Comparison of ENCODE assay signal across 19 mouse cellular contexts in the genomic region with DNA sequence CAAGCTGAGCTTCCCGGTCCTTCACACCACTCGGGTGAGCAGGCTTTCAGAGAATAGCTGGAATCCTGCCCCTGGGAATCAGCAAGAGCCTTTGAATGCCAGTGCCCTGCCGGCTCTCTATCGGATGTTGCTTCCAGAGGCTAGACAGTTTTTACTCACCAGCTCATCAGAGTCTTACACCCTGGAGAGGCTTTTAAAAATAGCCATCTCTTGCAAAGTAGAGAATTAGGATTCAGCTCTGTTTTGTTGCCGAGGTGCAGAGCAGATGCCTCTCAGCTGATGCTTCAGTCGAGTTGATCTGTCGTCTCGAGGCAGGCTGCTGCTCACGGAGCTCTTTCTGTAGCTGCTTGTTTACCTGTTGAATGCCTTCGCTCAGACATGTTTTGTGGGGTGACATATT.
DNase-seq lines count a peak whose midpoint lies in the region; ATAC-seq and TF ChIP-seq lines count a peak whose summit lies in the region.
"Had no signal": no experiment of that assay in that cellular context is flagged by ENCODE, and none has a peak within 500 bp of the region (broad histone marks: within the 10 kb centered on the region; RNA-seq: fewer than 3 reads in every experiment).

No protein-coding gene starts in this region.

- H3K9me3 ChIP-seq in heart, embryonic 13.5 days = peaks cover 7% of the 10 kb centered on the region
- peaks cover 3% of the 10 kb centered on the region; the same call in 1 of the 2 replicates for H3K9me3 ChIP-seq in midbrain, embryonic 11.5 days (ENCODE audit: control insufficient read depth, low read length)
- H3K9me3 ChIP-seq: intestine, embryonic 15.5 days; lung, embryonic 15.5 days had no signal

- no peaks in the 10 kb centered on the region for H3K4me1 ChIP-seq in heart, embryonic 13.5 days
- H3K4me1 ChIP-seq in midbrain, embryonic 11.5 days (ENCODE audit: control insufficient read depth, insufficient read depth, low read length) = no peaks in the 10 kb centered on the region
- H3K4me1 ChIP-seq: embryonic facial prominence, embryonic 10.5 days; forebrain, embryonic 15.5 days; intestine, embryonic 15.5 days; liver, embryonic 12.5 days; lung, embryonic 15.5 days had no signal

- 43% methylated on average over 10 of the region's 10 CpGs for WGBS in heart, embryonic 13.5 days
- 59% methylated on average over 10 of the region's 10 CpGs for WGBS in midbrain, embryonic 11.5 days

- H3K4me2 ChIP-seq in heart, embryonic 13.5 days = peak overlapping the region; percentile 44
- H3K4me2 ChIP-seq in midbrain, embryonic 11.5 days = no peak overlapping the region
- H3K4me2 ChIP-seq: forebrain, embryonic 15.5 days; intestine, embryonic 15.5 days; liver, embryonic 12.5 days; lung, embryonic 15.5 days had no signal

- no peak for DNase-seq in heart, postnatal 25 days (ENCODE audit: low spot score)
- DNase-seq in left cerebral cortex, adult 2 months (ENCODE audit: extremely low spot score in 1 of 2, low spot score in 2 of 2) = no peak
- DNase-seq in left cerebral cortex, postnatal 10 days (ENCODE audit: extremely low spot score in 1 of 2, low spot score in 2 of 2) = no peak
- peak; percentile 66 for DNase-seq in brain, adult 2 months (ENCODE audit: low read depth, low spot score)
- DNase-seq in midbrain, embryonic 11.5 days (ENCODE audit: low spot score, missing footprints) = peak; percentile 78
- no peak for DNase-seq in natural killer cell, adult 2 months (ENCODE audit: low spot score in 2 of 2)
- DNase-seq: adrenal gland, postnatal 10 days; cerebellum, adult 2 months; gastrocnemius, postnatal 10 days had no signal

- H3K4me3 ChIP-seq in heart, embryonic 13.5 days = no peak overlapping the region
- peak overlapping the region; percentile 13; the same call in 1 of the 2 replicates for H3K4me3 ChIP-seq in left cerebral cortex, adult 2 months
- H3K4me3 ChIP-seq in midbrain, embryonic 11.5 days (ENCODE audit: low read depth, low read length) = no peak overlapping the region
- H3K4me3 ChIP-seq: embryonic facial prominence, embryonic 10.5 days; erythroblast, embryonic 14.5 days; forebrain, embryonic 15.5 days; hindbrain, embryonic 10.5 days; intestine, embryonic 15.5 days; liver, embryonic 12.5 days; lung, embryonic 15.5 days; myocyte had no signal

- intact Hi-C loops in heart, postnatal 25 days (cut with DNase I) = no loop called here
- intact Hi-C loops in left cerebral cortex, adult 2 months (cut with DNase I) = no loop called here
- intact Hi-C loops in left cerebral cortex, postnatal 10 days (cut with DNase I) = no loop called here

- H3K27ac ChIP-seq in heart, embryonic 13.5 days (replicated peaks) = no peak overlapping the region
- no peak overlapping the region for H3K27ac ChIP-seq in left cerebral cortex, adult 2 months
- no peak overlapping the region for H3K27ac ChIP-seq in midbrain, embryonic 11.5 days (ENCODE audit: low read depth, low read length)
- H3K27ac ChIP-seq: embryonic facial prominence, embryonic 10.5 days; forebrain, embryonic 15.5 days; hindbrain, embryonic 10.5 days; intestine, embryonic 15.5 days; liver, embryonic 12.5 days; lung, embryonic 15.5 days had no signal

- H3K36me3 ChIP-seq in heart, embryonic 13.5 days = no peaks in the 10 kb centered on the region
- H3K36me3 ChIP-seq in midbrain, embryonic 11.5 days (ENCODE audit: control insufficient read depth, insufficient read depth, low read length) = no peaks in the 10 kb centered on the region
- H3K36me3 ChIP-seq: embryonic facial prominence, embryonic 10.5 days; forebrain, embryonic 15.5 days; hindbrain, embryonic 10.5 days; intestine, embryonic 15.5 days; liver, embryonic 12.5 days; lung, embryonic 15.5 days had no signal

- no peak for TF ChIP-seq CTCF in left cerebral cortex, adult 2 months (IDR thresholded peaks at IDR 0.05)

- no peak overlapping the region for H3K9ac ChIP-seq in heart, embryonic 13.5 days
- H3K9ac ChIP-seq in midbrain, embryonic 11.5 days (ENCODE audit: low read length) = no peak overlapping the region
- H3K9ac ChIP-seq: forebrain, embryonic 15.5 days; intestine, embryonic 15.5 days; liver, embryonic 12.5 days; lung, embryonic 15.5 days had no signal

- no peak for ATAC-seq in heart, embryonic 13.5 days (ENCODE audit: extremely low read depth, insufficient number of reproducible peaks, low FRiP score, low TSS enrichment)
- no peak for ATAC-seq in midbrain, embryonic 11.5 days (ENCODE audit: low FRiP score)
- ATAC-seq in megakaryocyte-erythroid progenitor cell, adult 5-6 weeks (replicated peaks; ENCODE audit: low FRiP score, low TSS enrichment, poor library complexity, severe bottlenecking) = no peak
- ATAC-seq: forebrain, embryonic 15.5 days; intestine, embryonic 15.5 days; liver, embryonic 12.5 days had no signal

- H3K27me3 ChIP-seq in heart, embryonic 13.5 days (replicated peaks) = no peaks in the 10 kb centered on the region
- no peaks in the 10 kb centered on the region for H3K27me3 ChIP-seq in midbrain, embryonic 11.5 days (ENCODE audit: control insufficient read depth, insufficient read depth, low read length)
- H3K27me3 ChIP-seq: forebrain, embryonic 15.5 days; intestine, embryonic 15.5 days; liver, embryonic 12.5 days; lung, embryonic 15.5 days had no signal

Comparison
In these comparisons a context has a peak if more than half of its experiments do, and no peak if none do; other contexts are left out.
1. DNase-seq: peak in brain, adult 2 months (single experiment) and midbrain, embryonic 11.5 days (single experiment); none in heart, postnatal 25 days (single experiment), left cerebral cortex, adult 2 months (0 of 2), left cerebral cortex, postnatal 10 days (0 of 2) and natural killer cell, adult 2 months (0 of 2).